Mouse (Mus musculus) cerebellum, adult 9-11 months (tissue): ENCODE measurements around the gene Hrk.
A peak's percentile ranks its signal among the peaks of the same experiment; 100 is the strongest.

Source experiments
- DNase-seq: peaks from one replicate; pipeline ENCODE4 v3.0.0; 2022

Gene Hrk

DNA sequence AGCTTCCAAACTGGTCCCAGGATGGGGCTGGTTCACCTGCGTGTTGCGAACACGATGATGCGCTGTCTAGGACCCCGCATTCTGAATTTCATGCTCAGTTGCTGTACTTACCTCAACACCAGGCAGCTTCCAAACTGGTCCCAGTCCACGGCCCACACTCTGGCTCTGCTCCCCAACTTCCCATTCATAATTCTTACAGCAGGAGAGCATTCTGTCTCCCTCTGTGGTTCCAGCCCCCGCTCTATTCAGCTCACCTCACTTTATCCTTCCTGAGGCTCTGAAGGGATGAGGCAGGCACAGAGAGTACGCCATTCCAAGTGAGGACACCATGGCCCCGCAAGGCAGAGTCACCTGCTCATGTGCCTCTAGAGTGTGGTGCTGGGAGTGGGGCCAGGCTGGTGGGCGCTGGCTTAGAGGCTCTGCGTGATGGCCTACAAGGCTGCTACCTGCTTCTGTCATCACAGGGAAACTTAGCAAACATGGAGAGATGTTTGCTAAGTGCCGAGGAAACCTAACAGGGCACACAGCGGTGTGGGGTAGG lies 65.7 kb downstream of the Hrk start:
- no peak for DNase-seq

GRCm38 (mm10) chr5:118236891-118237290 lies 72.4 kb downstream of the Hrk start:
- DNase-seq, result peak; percentile 83
